Mouse (Mus musculus) kidney, adult 2 months (tissue): ENCODE measurements around the gene Ncoa1. TPM values are rescaled to one million over a fixed set of nuclear protein-coding genes. Genes with fewer than 3 reads are reported as not detected.

Experiments
- DNase-seq: peaks from one replicate; pipeline ENCODE4 v3.0.0; 2021
- H3K27ac ChIP-seq: fragments of 200-500 bp; 2 replicates; pipeline ENCODE4 v1.5.1; 2012; ENCODE audit warnings: low read depth, low read length, control low read depth, inconsistent platforms; ENCODE audit not compliant: insufficient read depth
- H3K27me3 ChIP-seq: fragments of 200-500 bp; replicated peaks from 2 replicates; pipeline ENCODE4 v1.6.1; 2012; ENCODE audit warnings: mild to moderate bottlenecking, moderate library complexity, low read length, inconsistent platforms; ENCODE audit not compliant: control insufficient read depth, insufficient read depth
- H3K36me3 ChIP-seq: fragments of 200-500 bp; 2 replicates; pipeline ENCODE4 v1.6.1; 2012; ENCODE audit warnings: mild to moderate bottlenecking, moderate library complexity, low read length, inconsistent platforms; ENCODE audit not compliant: control insufficient read depth, insufficient read depth
- H3K4me1 ChIP-seq: fragments of 200-500 bp; 2 replicates; pipeline ENCODE4 v1.6.1; 2011; ENCODE audit warnings: low read length; ENCODE audit not compliant: control insufficient read depth, insufficient read depth
- H3K4me3 ChIP-seq: fragments of 200-500 bp; 2 replicates; pipeline ENCODE4 v1.5.1; 2011; ENCODE audit warnings: mild to moderate bottlenecking, low read depth, low read length, control low read depth; ENCODE audit not compliant: insufficient read depth
- CTCF ChIP-seq: fragments of 200-500 bp; conservative IDR thresholded peaks from 2 replicates; pipeline ENCODE4 v1.5.1; 2011; ENCODE audit warnings: low read depth, mild to moderate bottlenecking, control low read depth, low read length, moderate library complexity, mixed read lengths; ENCODE audit not compliant: insufficient read depth, insufficient read length
- POLR2A ChIP-seq: fragments of 200-500 bp; IDR thresholded peaks from one replicate; pipeline ENCODE4 v1.6.1; 2011; ENCODE audit warnings: low read depth, low read length, control low read depth
- WGBS: fragments of 180-500 bp; shearing (Covaris S2); methylation state at CpG from one replicate; pipeline ENCODE4 v1.1.7; 2018; 5-methylcytosine and 5-hydroxymethylcytosine counted together
- polyA plus RNA-seq: library from polyadenylated mRNA; depleted of rRNA; stranded (reverse); fragments of >200 nt; gene quantifications from 2 replicates; pipeline ENCODE4 v1.2.3, GENCODE M21; 2012

Gene Ncoa1
- polyA plus RNA-seq, 1 experiment: 20.1 TPM

GRCm38 (mm10) chr12:4396221-4396620, 80.8 kb downstream of the Ncoa1 start:
- no peaks in the 10 kb centered on the region for H3K4me1 ChIP-seq
- no peak for DNase-seq
- 83% methylated on average over 7 of the region's 7 CpGs for WGBS
- H3K27ac ChIP-seq: no peak overlapping the region
- TF ChIP-seq POLR2A (no peak), CTCF (no peak)
- H3K27me3 ChIP-seq: no peaks in the 10 kb centered on the region
- H3K4me3 ChIP-seq: no peak overlapping the region
- H3K36me3 ChIP-seq: no peaks in the 10 kb centered on the region

- no peak overlapping the region for H3K4me3 ChIP-seq
- no peaks in the 10 kb centered on the region for H3K4me1 ChIP-seq
- WGBS: 74% methylated on average over 2 of the region's 2 CpGs
- TF ChIP-seq CTCF (peak; percentile 52), POLR2A (no peak)
- no peaks in the 10 kb centered on the region for H3K36me3 ChIP-seq
- DNase-seq: no peak
- no peaks in the 10 kb centered on the region for H3K27me3 ChIP-seq
- no peak overlapping the region for H3K27ac ChIP-seq
These were observed 84.4 kb downstream of the Ncoa1 start for GRCm38 (mm10) chr12:4392590-4392989.

GRCm38 (mm10) chr12:4392074-4392473, 84.9 kb downstream of the Ncoa1 start:
- H3K4me1 ChIP-seq: no peaks in the 10 kb centered on the region
- 61% methylated on average over 3 of the region's 3 CpGs for WGBS
- TF ChIP-seq POLR2A (no peak), CTCF (no peak)
- H3K36me3 ChIP-seq: no peaks in the 10 kb centered on the region
- H3K4me3 ChIP-seq: no peak overlapping the region
- H3K27ac ChIP-seq: no peak overlapping the region
- DNase-seq: no peak
- H3K27me3 ChIP-seq: no peaks in the 10 kb centered on the region

GRCm38 (mm10) chr12:4391256-4391655, 85.7 kb downstream of the Ncoa1 start:
- Histone ChIP-seq H3K4me3 (no peak overlapping the region), H3K36me3 (no peaks in the 10 kb centered on the region), H3K27ac (no peak overlapping the region), H3K4me1 (no peaks in the 10 kb centered on the region; the same call in 1 of the 2 replicates), H3K27me3 (no peaks in the 10 kb centered on the region)
- TF ChIP-seq POLR2A (no peak), CTCF (no peak)
- DNase-seq: no peak
- 63% methylated on average over 4 of the region's 4 CpGs for WGBS

- 66% methylated on average over 5 of the region's 5 CpGs for WGBS
- Histone ChIP-seq H3K4me3 (no peak overlapping the region), H3K27me3 (no peaks in the 10 kb centered on the region), H3K4me1 (no peaks in the 10 kb centered on the region; the same call in 1 of the 2 replicates), H3K36me3 (no peaks in the 10 kb centered on the region), H3K27ac (no peak overlapping the region)
- TF ChIP-seq CTCF (no peak), POLR2A (no peak)
- DNase-seq: no peak
These were observed 86.3 kb downstream of the Ncoa1 start for GRCm38 (mm10) chr12:4390721-4391120.

- Histone ChIP-seq H3K4me1 (no peaks in the 10 kb centered on the region; the same call in 1 of the 2 replicates), H3K27ac (no peak overlapping the region), H3K27me3 (no peaks in the 10 kb centered on the region), H3K36me3 (no peaks in the 10 kb centered on the region), H3K4me3 (no peak overlapping the region)
- 54% methylated on average over 3 of the region's 3 CpGs for WGBS
- DNase-seq: peak; percentile 50
- TF ChIP-seq POLR2A: no peak
- no peak for TF ChIP-seq CTCF
These were observed 90.8 kb downstream of the Ncoa1 start for GRCm38 (mm10) chr12:4386077-4386719.

GRCm38 (mm10) chr12:4383061-4383460, 93.9 kb downstream of the Ncoa1 start:
- 85% methylated on average over 3 of the region's 3 CpGs for WGBS
- TF ChIP-seq POLR2A: no peak
- no peak for TF ChIP-seq CTCF
- DNase-seq: no peak

More at GRCm38 (mm10) chr12:4383061-4383460, 93.9 kb downstream of the Ncoa1 start:
- no peaks in the 10 kb centered on the region for H3K36me3 ChIP-seq
- H3K4me3 ChIP-seq: no peak overlapping the region
- no peaks in the 10 kb centered on the region for H3K27me3 ChIP-seq
- H3K27ac ChIP-seq: no peak overlapping the region
- H3K4me1 ChIP-seq: no peaks in the 10 kb centered on the region; the same call in 1 of the 2 replicates
